Mouse (Mus musculus) midbrain, embryonic 11.5 days (tissue): Measurements from ENCODE around the gene Dffb. TPM values are rescaled to one million over a fixed set of nuclear protein-coding genes. Genes with fewer than 3 reads are reported as not detected.

Experiments used
- ATAC-seq: fragments of 200-750 bp; cut with Nextera tagmentation; 2 replicates; pipeline ENCODE4 v1.8.0; 2017; ENCODE audit warnings: moderate TSS enrichment, moderate library complexity; ENCODE audit not compliant: low FRiP score
- DNase-seq: peaks from one replicate; pipeline ENCODE4 v3.0.0; 2015; ENCODE audit warnings: low spot score; ENCODE audit errors: missing footprints
- H3K27ac ChIP-seq: fragments of 300-500 bp; sonication (generic); 2 replicates; pipeline ENCODE4 v1.5.1; 2014; ENCODE audit warnings: low read depth, low read length
- H3K27me3 ChIP-seq: fragments of 300-500 bp; sonication (generic); 2 replicates; pipeline ENCODE4 v1.6.1; 2014; ENCODE audit warnings: mild to moderate bottlenecking, low read length, moderate library complexity, mixed read lengths; ENCODE audit not compliant: control insufficient read depth, insufficient read depth
- H3K36me3 ChIP-seq: fragments of 300-500 bp; sonication (generic); 2 replicates; pipeline ENCODE4 v1.6.1; 2014; ENCODE audit warnings: mild to moderate bottlenecking, low read length, moderate library complexity, mixed read lengths; ENCODE audit not compliant: control insufficient read depth, insufficient read depth
- H3K4me1 ChIP-seq: fragments of 300-500 bp; sonication (generic); 2 replicates; pipeline ENCODE4 v1.6.1; 2014; ENCODE audit warnings: low read length; ENCODE audit not compliant: control insufficient read depth, insufficient read depth
- H3K4me2 ChIP-seq: fragments of 300-500 bp; sonication (generic); 2 replicates; pipeline ENCODE4 v1.6.1; 2014; ENCODE audit warnings: mild to moderate bottlenecking, moderate library complexity
- H3K4me3 ChIP-seq: fragments of 300-500 bp; sonication (generic); 2 replicates; pipeline ENCODE4 v1.5.1; 2014; ENCODE audit warnings: low read depth, low read length
- H3K9ac ChIP-seq: fragments of 300-500 bp; sonication (generic); 2 replicates; pipeline ENCODE4 v1.6.1; 2014; ENCODE audit warnings: low read length
- H3K9me3 ChIP-seq: fragments of 300-500 bp; sonication (generic); 2 replicates; pipeline ENCODE4 v1.6.1; 2016; ENCODE audit warnings: low read length; ENCODE audit not compliant: control insufficient read depth
- WGBS: fragments of 180-500 bp; shearing (Covaris S2); extraction: QIAGEN DNeasy Blood & Tissue Kit; methylation state at CpG from one replicate; pipeline ENCODE4 v1.1.7; 2014; 5-methylcytosine and 5-hydroxymethylcytosine counted together
- polyA plus RNA-seq: library from polyadenylated mRNA; unstranded; fragments of >200 nt; fragmentation: Nextera tagmentation; extraction: Ambion mirVana; gene quantifications from 2 replicates; pipeline ENCODE4 v1.2.1, GENCODE M21; 2014

Gene Dffb
- polyA plus RNA-seq, 1 experiment from 2014 or later: 12.0 TPM

DNA sequence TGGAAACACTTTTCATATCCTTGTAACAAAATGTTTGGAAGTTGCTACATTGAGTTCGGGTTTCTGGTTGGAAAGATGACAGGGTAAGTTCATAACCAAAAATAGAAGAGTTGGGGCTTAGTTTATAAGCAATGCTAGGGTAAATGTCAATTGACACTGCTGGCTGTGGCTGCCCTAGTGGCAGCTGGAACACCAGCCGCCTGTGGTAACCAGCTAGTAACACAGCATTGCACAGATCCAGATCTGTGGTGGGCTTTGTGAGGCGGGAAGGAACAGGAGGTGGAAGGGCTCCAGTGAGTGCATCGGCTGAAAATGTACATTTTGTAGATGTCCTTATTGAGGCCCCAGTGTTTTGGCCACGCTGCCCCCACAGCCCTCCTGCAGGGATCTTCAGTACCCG is 842 bp upstream of the Dffb start:
- DNase-seq (peak; percentile 82), ATAC-seq (no peak)
- H3K36me3 ChIP-seq: no peaks in the 10 kb centered on the region; the same call in 1 of the 2 replicates
- no peaks in the 10 kb centered on the region for H3K27me3 ChIP-seq
- 41% methylated on average over 6 of the region's 6 CpGs for WGBS
- H3K27ac ChIP-seq: no peak overlapping the region
- H3K4me3 ChIP-seq: peak overlapping the region; percentile 84
- no peaks in the 10 kb centered on the region for H3K9me3 ChIP-seq
- peak overlapping the region; percentile 89 for H3K9ac ChIP-seq
- H3K4me2 ChIP-seq: peak overlapping the region; percentile 97
- H3K4me1 ChIP-seq: peaks cover 11% of the 10 kb centered on the region

DNA sequence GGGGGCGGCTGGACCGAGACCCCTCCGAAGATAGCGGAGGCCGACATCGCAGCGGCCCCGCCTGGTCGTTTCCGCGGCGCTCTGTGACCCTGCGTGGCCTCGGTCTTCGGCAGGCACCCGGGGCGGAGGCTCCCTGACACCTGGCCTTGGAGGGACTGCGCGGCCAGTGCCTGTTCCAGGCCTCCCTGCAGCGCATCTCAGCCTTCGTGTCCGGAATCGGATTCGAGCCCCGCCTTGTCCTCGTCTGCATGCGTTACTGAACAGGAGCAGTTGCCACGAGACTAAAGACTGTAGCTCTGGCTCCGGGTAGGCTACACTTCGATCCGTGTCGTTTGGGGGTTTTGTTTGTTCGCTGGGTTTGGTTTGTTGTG is 351 bp upstream of the Dffb start:
- DNase-seq: no peak
- under 1% methylated on average over 26 of the region's 33 CpGs for WGBS
- ATAC-seq: peak; percentile 84

GRCm38 (mm10) chr4:153968063-153968462 is 6.9 kb downstream of the Dffb start:
- Histone ChIP-seq H3K9me3 (no peaks in the 10 kb centered on the region), H3K9ac (no peak overlapping the region), H3K4me2 (no peak overlapping the region), H3K4me3 (no peak overlapping the region), H3K36me3 (no peaks in the 10 kb centered on the region), H3K27ac (no peak overlapping the region), H3K27me3 (no peaks in the 10 kb centered on the region), H3K4me1 (no peaks in the 10 kb centered on the region)
- DNase-seq: peak; percentile 1
- ATAC-seq: no peak
- WGBS: 83% methylated on average over 2 of the region's 2 CpGs

More for the DNA sequence above, 351 bp upstream of the Dffb start:
- peak overlapping the region; percentile 97 for H3K4me2 ChIP-seq
- H3K27ac ChIP-seq: peak overlapping the region; percentile 53; the same call in 1 of the 2 replicates
- no peaks in the 10 kb centered on the region; the same call in 1 of the 2 replicates for H3K36me3 ChIP-seq
- H3K27me3 ChIP-seq: no peaks in the 10 kb centered on the region
- H3K4me3 ChIP-seq: peak overlapping the region; percentile 84
- peaks cover 11% of the 10 kb centered on the region for H3K4me1 ChIP-seq
- H3K9ac ChIP-seq: peak overlapping the region; percentile 89
- H3K9me3 ChIP-seq: no peaks in the 10 kb centered on the region

DNA sequence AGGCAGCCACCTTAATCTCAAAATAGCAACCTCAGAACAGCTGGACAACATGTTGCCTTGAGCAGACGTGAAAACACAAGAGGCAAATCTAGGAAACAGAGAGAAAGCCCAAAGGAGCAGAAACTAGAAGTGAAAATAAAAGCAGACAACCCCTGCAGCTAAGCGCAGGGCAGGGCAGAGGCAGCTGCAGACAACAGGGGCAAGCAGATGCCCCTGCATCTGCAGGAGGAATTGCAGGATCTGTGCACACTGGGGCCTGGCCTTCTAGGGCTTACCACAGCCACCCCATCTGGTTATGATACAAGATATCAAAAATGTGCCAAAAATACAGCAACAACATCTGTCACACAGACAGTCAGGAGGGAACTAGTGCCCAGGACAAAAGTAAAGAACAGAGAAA is 7.4 kb downstream of the Dffb start:
- WGBS: 87% methylated on average over 2 of the region's 2 CpGs
- Histone ChIP-seq H3K36me3 (no peaks in the 10 kb centered on the region; the same call in 1 of the 2 replicates), H3K9me3 (no peaks in the 10 kb centered on the region), H3K4me2 (no peak overlapping the region), H3K4me1 (no peaks in the 10 kb centered on the region), H3K27me3 (no peaks in the 10 kb centered on the region), H3K27ac (no peak overlapping the region), H3K4me3 (no peak overlapping the region), H3K9ac (no peak overlapping the region)
- DNase-seq (peak; percentile 44), ATAC-seq (no peak)

DNA sequence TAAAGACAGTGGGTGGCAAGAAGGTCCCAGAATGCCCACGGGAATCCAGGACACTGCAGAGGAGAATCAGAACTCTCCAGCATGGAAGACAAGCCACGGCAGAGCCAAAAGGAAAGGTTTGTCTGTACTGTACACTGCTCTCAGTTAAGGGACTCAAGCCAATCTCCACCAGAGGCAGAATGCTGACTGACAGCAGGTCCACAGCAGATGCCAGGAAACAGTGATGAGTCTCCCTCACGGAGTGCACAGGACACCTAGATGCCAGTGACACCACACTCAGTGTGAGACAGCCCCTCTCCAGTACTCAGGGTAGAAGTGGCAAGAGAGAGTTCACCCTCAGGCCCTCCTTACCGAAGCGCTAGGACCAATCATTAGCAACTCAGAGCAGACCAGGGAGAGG is 8.3 kb downstream of the Dffb start:
- H3K27me3 ChIP-seq: no peaks in the 10 kb centered on the region
- no peak for ATAC-seq
- peaks cover 7% of the 10 kb centered on the region for H3K36me3 ChIP-seq
- no peaks in the 10 kb centered on the region for H3K9me3 ChIP-seq
- H3K9ac ChIP-seq: no peak overlapping the region
- no peak overlapping the region for H3K4me2 ChIP-seq
- no peak overlapping the region for H3K4me3 ChIP-seq
- DNase-seq: peak; percentile 31
- no peak overlapping the region for H3K27ac ChIP-seq
- 88% methylated on average over 5 of the region's 5 CpGs for WGBS
- H3K4me1 ChIP-seq: no peaks in the 10 kb centered on the region

- no peaks in the 10 kb centered on the region for H3K27me3 ChIP-seq
- H3K36me3 ChIP-seq: peaks cover 13% of the 10 kb centered on the region
- H3K4me3 ChIP-seq: no peak overlapping the region
- no peak overlapping the region for H3K27ac ChIP-seq
- H3K9me3 ChIP-seq: no peaks in the 10 kb centered on the region
- H3K4me2 ChIP-seq: no peak overlapping the region
- H3K9ac ChIP-seq: no peak overlapping the region
- DNase-seq (peak; percentile 47), ATAC-seq (no peak)
- 86% methylated on average over 7 of the region's 7 CpGs for WGBS
- peaks cover 9% of the 10 kb centered on the region for H3K4me1 ChIP-seq
Observed at GRCm38 (mm10) chr4:153962631-153963030, 12.3 kb downstream of the Dffb start.

DNA sequence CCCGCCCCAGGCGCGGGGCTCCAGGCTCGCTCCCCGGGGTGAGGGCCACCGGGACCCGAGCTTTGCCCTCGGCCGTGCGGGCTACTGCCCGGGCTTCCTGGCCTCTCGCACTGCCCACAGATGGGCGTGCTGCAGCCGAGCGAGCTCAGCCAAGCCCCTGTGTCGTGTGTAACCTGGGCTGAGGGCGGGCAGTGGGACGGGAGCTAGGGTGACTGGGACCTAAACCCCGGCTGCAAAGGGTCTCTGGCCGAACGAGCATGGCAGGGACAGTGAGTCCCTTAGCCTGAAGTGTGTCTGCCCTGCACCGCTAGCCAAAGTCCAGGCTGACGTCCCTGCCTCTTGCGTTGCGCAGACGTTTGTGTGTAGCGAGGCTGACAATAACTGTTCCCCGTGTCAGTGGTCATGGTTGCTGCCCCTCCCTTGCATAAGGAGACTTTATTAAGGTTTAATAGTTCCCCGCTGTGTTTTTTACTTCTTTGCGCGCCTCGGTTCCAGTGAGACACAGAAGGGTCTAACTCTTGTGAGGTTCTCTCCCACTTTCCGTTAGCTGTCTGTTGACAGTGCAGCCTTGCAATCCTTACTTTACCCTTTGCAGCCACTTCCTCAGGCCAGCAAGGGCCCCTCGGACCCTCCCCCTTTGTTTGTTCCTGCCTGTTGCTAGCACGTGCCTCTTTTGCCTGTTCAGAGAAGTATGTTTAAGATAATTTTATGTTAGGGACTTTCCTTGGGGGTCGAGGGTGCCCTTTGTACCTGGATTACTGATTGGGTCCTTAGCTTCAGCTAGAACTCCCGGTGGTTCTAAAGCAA is 17.3 kb downstream of the Dffb start:
- no peaks in the 10 kb centered on the region for H3K9me3 ChIP-seq

GRCm38 (mm10) chr4:153956569-153957405 is 18.1 kb downstream of the Dffb start, which contains the start of gene A430005L14Rik:
Gene A430005L14Rik, plus strand, starts transcription at chr4:153957237.
- H3K4me1 ChIP-seq: peaks cover 9% of the 10 kb centered on the region
- ATAC-seq: peak; percentile 95
- 2% methylated on average over 65 of the region's 67 CpGs for WGBS

More for the DNA sequence above, 17.3 kb downstream of the Dffb start:
- Histone ChIP-seq H3K9ac (peak overlapping the region; percentile 95), H3K36me3 (peaks cover 13% of the 10 kb centered on the region), H3K4me1 (peaks cover 9% of the 10 kb centered on the region), H3K4me3 (peak overlapping the region; percentile 84), H3K4me2 (peak overlapping the region; percentile 79), H3K27ac (peak overlapping the region; percentile 65), H3K27me3 (no peaks in the 10 kb centered on the region)
- under 1% methylated on average over 37 of the region's 37 CpGs for WGBS
- DNase-seq: peak; percentile 96
- peak; percentile 77 for ATAC-seq

GRCm38 (mm10) chr4:153955651-153956050 is 19.3 kb downstream of the Dffb start:
- no peak overlapping the region for H3K27ac ChIP-seq
- no peak overlapping the region for H3K9ac ChIP-seq
- H3K4me1 ChIP-seq: peaks cover 9% of the 10 kb centered on the region
- ATAC-seq (no peak), DNase-seq (peak; percentile 37)
- H3K9me3 ChIP-seq: no peaks in the 10 kb centered on the region
- H3K4me2 ChIP-seq: no peak overlapping the region
- peaks cover 4% of the 10 kb centered on the region; the same call in 1 of the 2 replicates for H3K36me3 ChIP-seq
- 92% methylated on average over 8 of the region's 8 CpGs for WGBS
- H3K27me3 ChIP-seq: no peaks in the 10 kb centered on the region
- no peak overlapping the region for H3K4me3 ChIP-seq

More at GRCm38 (mm10) chr4:153956569-153957405, 18.1 kb downstream of the Dffb start, which contains the start of gene A430005L14Rik:
- peak within 1 kb of the TSS; percentile 74 for H3K27ac ChIP-seq
- peak within 1 kb of the TSS; percentile 84 for H3K4me3 ChIP-seq
- peak within 1 kb of the TSS; percentile 79 for H3K4me2 ChIP-seq
- peak within 1 kb of the TSS; percentile 95 for H3K9ac ChIP-seq
- peaks cover 8% of the 10 kb centered on the region for H3K36me3 ChIP-seq
- no peaks in the 10 kb centered on the region for H3K27me3 ChIP-seq
- H3K9me3 ChIP-seq: no peaks in the 10 kb centered on the region
- peak; percentile 100 for DNase-seq
